Mouse (Mus musculus) ovary, postnatal 36 days (tissue): Measurements from ENCODE around the gene Fancc.
"Not testable (repeated sequence)": the region's sequence is repeated elsewhere in the genome, so short reads cannot be mapped to it uniquely, and the experiment has no call there.

Experiments used
- DNase-seq: peaks from one replicate; pipeline ENCODE4 v3.0.0; 2022; ENCODE audit warnings: low spot score, mixed read lengths

Fancc gene

DNA sequence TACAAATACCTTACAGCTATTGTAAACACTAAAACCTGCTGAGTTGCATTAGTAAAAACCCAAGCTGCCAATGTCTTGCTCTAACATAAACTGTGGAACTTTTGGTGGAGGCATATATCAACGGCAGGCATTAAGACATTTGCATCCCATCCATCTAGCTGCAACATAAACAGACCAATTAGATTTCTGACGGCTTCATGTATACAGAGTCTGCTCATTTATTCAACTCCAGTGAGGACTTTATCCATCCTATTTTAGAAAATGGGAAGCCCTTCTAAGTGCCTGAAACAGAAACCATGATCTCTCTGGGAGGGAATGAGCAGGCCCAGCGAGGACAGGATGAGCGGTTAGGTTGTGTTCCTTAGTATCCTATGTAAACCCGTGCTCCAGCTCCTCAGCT lies 18.5 kb upstream of the Fancc start:
- no peak for DNase-seq

DNA sequence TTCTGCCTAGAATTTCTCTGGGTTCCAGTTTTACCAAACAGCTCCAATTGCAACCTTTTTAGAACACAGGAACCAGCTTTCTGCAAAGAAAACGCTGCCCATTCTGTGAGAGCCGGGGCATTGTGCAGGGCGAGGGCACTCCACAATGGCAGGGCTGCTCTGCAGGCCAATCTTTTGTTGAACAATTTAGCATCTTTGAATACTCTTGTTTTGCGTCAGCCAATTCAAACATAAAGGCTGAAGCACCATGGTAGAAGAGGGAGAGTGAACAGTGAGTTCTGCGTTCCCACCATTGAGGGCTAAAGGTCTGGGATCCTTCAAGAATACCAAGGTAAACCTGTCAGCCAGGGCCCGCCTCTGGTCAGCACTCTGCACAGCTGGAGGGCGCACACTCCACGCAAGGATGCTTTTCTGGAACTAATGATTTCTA lies 17.9 kb upstream of the Fancc start:
- no peak for DNase-seq

DNA sequence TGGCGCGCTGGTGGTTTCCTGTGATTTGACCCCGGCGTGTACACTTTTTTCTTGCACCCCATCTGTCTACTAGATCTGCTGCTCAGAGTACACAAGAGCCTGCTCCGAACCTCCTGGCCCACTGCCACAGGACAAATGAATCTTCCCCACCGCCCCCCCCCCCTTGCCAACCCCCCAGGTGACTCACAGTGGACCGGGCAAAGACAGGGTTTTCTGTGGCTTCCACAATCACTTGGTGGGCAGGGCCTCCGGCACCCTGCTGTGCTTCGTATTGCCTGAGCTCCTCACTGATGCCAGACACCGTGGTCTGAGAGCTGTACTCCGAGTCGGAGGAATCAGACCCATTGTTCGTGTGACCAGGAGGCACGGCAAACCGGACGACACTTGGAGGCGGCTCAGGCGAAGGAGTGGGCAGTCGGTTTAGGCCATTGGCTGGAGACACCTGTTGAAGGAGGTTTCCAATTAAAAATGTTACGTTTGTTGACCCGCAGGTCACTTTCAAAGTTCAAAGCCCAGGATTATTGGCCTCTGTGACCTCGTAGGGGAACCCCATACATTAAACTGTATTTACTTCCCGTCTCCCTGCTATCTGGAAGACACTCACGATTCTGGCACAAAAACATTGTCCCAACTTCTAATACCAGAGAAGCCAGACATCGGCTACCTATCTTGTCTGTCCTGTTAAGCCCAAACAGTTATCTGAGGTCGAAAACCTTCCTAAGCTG lies 16.5 kb upstream of the Fancc start:
- DNase-seq: no peak

DNA sequence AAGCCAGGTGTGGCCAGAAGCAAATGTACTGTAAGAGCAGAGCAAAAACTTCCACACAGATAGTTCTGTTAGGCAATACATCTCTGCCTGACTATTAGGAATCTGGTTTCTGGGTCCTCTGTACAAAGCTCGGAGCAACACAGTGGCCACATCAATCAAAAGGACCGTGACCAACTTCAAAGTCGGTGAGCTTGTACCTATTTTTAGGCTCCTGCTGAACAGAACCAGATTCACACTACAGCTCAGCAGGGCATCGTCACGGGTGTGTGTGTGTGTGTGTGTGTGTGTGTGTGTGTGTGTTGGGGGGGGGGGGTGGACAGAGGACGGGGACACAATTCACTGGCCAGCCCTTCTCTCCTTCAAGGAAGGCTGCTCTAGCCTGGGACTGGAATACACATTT lies 15.3 kb upstream of the Fancc start:
- DNase-seq: no peak

DNA sequence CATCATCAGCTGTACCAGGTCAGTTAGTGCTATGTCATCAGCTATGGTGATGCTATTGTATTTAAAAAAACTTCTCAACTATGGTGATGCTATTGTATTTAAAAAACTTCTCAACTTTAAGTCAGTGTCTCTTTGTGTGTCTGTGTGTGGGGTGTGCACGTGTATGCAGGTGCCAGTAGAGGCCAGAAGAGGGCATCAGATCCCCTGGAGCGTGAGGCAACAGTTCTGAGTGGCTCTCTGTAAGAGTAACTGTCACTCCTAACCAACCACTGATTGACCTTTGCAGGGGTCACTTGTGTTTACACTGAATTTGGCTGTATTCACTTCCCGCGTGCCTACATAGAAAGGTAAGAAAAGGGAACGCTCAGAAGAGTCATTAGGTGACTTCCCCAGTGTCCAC lies 10.7 kb upstream of the Fancc start:
- DNase-seq: no peak

DNA sequence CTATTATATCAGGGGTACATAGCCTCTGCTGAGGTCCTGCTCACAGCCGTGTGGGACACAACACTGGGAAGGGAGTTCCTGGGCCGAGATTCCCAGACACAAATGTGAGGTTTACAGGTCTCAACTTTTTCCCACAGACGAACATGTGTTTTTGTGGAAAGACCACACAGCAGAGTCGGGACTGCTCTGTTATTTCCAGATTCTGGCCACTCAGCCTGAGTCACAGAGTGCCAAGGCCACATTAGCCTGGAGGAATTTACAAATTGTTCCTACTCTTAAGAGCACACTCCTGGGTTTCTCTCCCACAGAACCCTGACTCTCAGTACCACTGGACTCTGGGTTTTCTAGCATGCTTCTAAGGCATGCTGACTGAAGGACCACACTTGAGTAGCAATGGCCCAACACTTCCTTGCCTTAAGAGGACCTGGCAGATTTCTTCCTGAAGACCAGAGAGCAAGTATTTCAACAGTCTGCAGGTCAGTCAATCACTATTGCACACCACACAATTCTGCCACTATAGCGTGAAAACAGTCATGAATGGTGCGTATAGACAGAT lies 10.0 kb upstream of the Fancc start:
- no peak for DNase-seq

DNA sequence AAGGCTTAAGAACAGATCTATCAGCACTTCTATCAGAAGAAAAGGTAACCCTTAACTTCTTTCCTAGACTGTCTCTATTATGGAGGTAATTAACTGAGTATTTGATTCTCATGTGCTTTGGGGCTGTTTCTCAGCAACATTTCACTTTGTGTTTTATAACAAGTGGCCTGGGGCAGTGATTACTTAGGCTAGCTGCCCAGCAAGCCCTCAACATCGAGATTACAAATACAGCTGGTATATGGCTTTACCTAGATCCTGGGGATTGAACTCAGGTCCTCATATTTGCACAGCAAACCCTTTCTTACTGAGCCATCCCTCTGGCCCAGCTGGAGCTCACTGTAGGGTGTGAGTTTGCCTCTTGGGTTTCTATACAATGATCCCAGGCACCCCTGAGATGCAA lies 9.3 kb upstream of the Fancc start:
- no peak for DNase-seq

DNA sequence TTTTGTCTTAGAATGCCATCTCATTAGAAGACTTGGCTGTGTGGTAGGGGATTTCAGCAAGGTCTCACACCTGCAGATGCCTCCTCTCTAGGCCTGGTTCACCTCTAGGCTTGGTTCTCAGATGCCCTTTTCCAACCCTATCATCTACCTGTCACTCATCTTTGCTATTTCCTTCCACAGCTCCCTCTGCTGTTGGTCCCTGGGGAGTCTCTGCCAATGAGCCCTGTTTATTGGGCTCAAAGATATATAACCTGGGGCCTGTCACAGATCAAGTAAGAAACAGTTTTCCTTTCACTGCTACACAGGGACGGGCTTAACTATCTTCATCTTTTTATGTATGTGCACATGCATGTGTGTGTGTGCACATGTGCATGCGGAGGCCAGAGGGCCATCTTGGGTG lies 5.3 kb upstream of the Fancc start:
- DNase-seq: no peak

DNA sequence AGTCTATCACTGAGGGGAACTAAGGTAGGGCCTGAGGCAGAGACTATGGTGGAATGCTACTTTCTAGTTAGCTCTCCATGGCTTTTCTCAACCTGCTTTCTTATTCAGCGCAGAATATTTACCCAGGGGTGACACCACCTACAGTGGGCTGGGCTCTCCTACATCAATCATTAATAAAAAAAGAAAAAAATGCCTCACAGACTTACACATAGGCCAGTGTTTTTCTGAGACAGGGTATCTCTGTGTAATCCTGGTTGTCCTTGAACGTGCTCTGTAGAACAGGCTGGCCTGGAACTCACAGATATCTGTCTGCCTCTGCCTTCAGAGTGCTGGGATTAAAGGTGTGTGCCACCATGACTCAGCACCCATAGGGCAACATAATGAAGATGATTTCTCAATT lies 2.4 kb upstream of the Fancc start:
- DNase-seq: no peak

DNA sequence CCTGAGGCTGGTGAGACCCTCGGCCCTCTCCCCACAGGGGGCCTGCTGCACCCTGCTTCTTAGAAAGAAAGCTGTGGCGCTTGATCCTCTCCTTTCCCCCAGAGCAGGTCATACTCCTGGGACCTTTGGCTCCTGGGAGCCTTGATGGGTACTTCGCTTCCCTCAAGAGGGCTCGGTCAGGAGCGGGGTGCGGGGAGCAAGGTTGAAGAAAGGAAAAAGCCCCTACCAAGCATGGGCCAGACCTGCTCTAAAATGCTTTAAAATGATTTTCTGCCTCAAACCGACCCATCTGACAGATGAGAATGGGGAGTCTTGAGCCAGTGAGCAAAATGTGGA lies 9.4 kb downstream of the Fancc start:
- DNase-seq: no peak

DNA sequence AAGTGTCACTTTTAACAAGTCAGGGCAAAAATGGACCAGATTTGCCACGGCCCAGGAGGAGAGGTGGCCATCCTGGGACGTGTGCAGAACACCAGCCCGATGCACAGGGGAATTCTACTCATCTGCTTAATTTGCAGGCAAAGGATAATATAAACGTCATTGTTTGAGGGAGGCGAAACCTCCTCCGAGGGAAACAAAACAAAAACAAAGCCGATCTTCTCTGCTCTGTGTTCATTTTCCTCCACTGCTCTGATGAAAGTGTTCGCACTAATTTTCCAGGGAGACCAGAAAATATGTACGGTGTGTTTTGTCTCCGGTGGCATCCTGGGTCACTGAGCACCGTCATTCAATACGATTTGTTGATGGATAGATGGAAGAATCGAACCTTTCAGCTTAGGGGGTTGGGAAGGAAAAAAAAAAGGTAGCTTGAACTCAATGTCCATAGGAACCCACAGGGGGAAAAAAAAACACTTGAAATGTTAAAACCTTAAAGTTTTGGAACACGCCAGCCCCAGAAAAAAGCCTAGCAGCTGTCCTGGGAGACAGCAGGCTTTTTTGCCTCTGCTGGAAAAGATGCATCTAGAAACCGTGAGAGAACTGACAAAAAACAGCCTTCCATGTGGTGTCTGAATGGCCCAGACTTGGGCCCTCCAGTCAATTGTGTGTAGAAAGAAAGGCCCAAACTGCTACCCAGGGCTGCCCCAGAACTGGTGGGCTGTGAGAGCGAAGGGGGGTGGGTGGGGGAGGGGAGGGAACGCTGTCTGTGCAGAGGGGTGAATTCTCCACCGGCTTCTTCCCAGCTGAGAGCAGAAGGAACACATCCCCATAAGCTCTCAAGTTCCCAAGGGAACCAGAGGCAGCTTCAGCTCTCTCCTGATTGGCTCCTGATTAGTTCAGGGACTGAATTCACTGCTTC lies 10.0 kb downstream of the Fancc start:
- DNase-seq: no peak

DNA sequence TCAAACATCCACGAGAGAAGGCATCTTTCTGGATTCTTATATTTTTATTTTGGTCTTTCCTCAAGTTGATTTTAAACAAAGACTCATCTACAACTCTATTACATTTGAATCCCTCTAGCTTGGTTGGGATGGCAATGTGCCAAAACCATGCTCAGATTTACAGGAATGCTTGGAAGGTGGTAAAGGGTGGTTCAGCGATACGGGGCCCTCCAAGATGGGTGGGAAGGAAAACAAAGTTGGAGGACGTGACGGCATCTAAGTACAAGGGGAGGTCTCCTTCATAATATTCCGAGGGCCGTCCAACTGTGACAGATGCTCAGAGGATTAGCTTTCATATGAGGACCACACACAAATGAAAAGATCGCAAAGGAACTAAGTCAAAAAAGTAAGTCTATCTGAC lies 21.7 kb downstream of the Fancc start:
- no peak for DNase-seq

DNA sequence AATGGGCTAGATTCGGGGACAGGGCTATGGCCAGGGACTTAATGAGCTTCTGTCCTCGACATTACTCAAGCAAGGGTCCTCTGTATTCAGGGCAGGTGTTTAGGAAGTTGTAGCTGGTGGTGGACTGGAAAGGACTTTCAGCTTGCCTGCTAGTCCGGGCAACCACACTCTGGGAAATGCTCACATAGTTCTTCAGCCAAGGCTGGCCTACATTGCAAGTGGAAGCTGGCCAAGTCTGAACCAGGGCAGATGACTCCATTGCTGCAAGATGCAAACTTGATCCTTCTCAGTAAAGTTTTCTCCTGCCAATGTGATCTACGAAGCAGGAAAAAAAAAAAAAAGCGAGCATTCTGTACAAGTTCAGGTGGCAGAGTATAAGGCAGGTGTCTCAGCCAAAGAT lies 44.2 kb downstream of the Fancc start:
- DNase-seq: no peak

DNA sequence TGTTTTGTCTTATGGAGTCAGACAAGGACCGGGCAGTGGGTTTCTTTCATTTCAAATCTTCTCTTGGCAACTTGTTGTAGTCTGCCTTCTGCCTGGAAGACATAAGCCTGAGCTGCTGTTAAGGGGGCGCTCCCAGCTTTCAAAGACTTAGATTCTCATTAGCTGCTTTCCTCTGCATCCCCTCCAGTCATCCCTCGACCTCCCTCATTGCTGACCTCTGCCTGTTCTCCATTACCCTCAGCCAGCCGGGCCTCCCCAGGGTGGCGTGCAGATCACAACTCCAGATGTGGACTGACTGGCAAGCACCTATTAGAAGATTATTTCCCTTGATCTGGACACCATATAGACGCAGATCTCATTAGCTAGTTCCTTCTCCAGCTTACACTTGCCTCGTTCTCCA lies 45.9 kb downstream of the Fancc start:
- no peak for DNase-seq

DNA sequence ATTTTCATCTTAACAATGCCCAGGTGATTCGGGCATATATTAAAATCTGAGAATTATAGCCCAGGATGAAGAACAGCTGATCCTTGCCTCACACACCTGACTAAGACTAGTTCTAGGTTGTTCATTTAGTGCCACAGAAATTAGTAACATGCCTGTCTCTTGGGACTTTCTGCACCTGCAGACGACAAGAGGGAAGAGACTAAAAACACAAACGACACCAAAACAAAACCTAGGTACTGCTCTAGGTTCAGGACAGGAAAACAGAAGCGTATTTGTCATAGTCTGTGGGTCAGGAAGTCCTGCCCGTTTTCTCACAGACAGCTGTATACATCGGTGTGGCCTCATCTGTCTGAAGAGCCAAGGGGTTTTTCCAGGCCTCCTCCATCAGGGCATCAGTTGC lies 51.7 kb downstream of the Fancc start:
- DNase-seq: no peak

DNA sequence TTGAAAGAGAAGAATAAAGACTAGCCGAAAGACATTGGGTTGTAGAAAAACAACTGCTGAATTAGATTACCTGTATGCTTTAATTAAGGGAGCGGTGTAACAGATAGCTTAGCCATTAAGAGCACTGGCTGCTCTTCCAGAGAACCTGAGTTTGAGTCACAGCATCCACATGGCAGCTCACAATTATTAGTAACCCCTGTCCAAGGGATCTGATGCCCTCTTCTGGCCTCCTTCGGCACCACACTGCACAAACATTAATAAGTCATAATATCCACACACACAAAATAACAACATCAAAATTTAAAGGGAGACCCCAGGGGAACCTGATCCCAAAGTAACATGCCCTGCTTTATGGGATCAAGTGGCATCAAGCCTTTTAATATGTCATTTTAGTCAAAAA lies 64.3 kb downstream of the Fancc start:
- no peak for DNase-seq

DNA sequence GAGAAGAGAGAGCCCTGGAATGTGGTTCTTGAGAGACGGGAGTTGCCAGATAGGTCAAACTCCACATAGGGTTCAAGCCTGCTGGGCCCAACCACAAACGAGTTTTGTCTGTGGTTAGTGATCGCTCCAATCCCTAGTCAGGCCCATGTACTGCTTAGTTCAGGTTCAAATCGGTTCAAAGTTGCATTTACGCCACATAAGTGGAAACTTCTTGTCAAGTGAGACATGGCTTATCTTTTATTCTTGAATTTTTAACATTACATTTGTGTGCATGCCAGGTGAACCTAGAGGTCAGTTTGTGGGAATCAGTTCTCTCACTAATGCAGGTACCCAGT lies 65.3 kb downstream of the Fancc start:
- no peak for DNase-seq

DNA sequence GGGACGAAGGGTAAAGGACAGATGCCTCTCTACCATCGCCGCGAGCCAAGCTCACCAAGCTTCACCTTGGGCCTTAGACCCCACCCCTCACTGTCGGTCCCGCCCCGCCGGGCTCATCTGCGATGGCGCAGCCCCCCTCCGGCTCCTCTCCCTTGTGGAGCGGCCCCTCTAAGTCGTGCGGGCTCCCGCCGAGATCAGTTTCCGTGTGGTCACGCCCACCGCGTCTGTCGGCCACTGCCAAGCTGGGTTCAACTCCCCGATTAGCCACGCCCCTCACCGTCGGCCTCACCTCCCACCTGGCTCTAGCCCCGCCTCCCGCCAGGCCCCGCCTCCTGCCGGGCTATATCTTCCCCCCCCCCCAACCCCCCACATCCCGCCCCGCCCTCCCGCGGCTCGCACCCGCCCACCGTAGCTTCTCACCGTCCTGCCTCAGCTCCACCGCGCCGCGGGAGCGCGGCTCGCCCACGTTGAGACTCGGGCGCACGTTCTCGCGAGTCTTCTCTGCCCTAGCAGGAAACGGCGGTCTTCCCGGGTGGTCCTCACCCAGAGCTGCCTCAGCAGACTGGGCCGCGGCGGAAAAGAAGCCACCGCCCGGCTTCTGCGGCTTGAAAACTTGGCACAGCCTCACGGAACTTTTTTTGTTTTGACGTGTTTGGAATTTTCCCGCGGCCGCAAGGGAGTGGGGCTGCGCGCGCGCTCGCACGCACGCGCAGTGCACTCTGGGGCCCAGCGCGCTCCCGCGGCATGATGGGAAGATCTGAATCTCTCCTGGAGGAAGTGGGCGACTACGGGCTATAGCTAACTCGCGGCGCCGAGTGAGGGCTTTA lies 65.8 kb downstream of the Fancc start:
- peak; percentile 96 for DNase-seq

DNA sequence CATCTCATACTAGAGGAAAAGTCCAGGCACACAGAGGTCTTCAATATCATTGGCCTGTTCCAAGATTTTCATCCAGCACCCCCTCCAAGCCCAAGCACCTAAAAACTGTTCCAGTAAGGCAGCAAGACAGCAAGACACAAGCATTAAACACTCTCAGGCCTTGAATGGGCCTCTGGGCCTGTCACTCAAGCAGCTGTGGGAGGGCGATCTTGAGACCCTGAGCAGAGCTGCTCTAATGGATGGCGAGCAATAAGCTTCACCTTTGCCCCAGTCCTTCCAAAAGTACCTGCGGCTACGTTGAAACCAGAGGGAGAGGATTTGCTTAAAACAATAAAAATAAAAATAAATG lies 66.4 kb downstream of the Fancc start:
- DNase-seq: no peak

DNA sequence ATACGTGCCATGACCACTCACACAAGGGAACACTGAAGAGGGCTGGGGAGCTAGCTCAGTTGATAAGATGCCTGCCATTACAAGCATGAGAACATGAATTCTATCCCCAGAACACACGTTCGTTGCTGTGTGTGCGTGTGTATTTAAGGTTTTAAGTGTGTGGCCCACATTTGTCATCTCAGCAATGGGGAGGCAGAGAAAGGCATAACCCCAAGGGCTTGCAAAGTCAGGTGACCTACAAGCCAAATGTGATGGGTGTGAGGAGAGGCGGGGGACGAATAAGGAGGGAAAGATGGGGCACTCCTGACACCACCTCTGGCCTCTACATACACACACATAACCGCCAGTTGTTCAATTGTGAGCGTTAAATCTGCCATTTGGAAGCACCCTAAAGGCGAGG lies 66.9 kb downstream of the Fancc start:
- no peak for DNase-seq

DNA sequence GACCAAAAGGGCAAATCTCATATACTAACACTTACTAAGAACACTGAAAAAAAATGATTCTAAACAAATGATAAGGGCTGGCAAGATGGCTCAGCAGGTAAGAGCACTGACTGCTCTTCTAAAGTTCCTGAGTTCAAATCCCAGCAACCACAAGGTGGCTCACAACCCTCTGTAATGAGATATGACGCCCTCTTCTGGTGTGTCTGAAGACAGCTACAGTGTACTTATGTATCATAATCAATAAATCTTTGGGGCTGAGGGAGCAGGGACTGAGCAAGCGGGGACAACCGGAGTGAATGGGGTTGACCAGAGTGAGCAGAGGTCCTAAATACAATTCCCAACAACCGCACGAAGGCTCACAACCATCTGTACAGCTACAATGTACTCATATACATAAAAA lies 68.9 kb downstream of the Fancc start:
- DNase-seq: not testable (repeated sequence)

DNA sequence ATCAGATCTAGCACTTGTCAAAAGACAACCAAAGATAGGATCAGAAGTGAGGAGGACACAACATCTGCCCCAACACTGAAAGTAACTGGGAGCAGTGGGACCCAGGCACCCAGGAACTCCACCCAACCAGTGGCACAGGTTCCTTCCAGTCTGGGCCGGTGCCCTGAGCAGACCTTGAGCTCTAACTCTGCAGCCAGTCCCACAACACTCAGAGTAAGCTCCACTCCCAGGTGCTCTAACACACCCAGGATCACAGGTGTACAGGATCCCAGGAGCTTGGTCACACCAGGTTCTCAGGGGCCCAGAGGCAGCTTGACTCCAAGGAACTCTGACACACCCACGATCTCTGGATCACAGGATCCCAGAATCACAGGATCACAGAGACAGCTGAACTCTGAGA lies 74.0 kb downstream of the Fancc start:
- no peak for DNase-seq

DNA sequence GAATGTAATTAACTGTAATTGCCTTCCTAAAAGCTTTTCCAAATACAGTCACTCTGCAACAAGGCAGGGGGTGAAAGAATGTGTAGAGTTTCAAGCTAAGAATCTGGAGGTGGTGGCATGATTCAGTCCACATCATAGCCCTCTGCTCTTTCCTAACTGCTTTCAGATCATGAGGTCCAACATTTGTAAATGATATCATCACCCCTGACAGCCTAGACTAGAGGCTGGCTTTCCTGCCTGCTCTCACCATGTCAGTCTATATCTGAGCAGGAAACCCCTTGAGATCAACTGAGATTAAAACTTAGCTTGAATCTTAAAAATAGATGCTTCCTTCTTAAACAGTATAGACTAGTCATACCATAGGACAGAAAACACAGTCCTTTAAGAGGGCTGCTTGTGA lies 75.9 kb downstream of the Fancc start:
- no peak for DNase-seq
